Mouse (Mus musculus): ENCODE results near the gene Olfr393. TPM values are rescaled to one million over a fixed set of nuclear protein-coding genes. Genes with fewer than 3 reads are reported as not detected.

Olfr393 gene
- not detected for polyA plus RNA-seq (2017; shearing (Covaris generic))

GRCm38 (mm10) chr11:73851354-73851753 lies at the start of gene Olfr393:
Gene Olfr393 (minus strand): TSS chr11:73851454.
- ATAC-seq: no peak

- no peak for ATAC-seq
Observed at GRCm38 (mm10) chr11:73890671-73891070, 39.4 kb upstream of the Olfr393 start, which contains the start of gene Olfr394. Gene Olfr394 (minus strand): TSS chr11:73890771.

GRCm38 (mm10) chr11:73816949-73817348 lies 34.3 kb downstream of the Olfr393 start, which contains the start of gene Olfr392:
Gene Olfr392 (minus strand): TSS chr11:73817049.
- no peak for ATAC-seq

- no peak for ATAC-seq
Observed at GRCm38 (mm10) chr11:73802952-73803351, 48.3 kb downstream of the Olfr393 start, which contains the start of gene Olfr391-ps. Gene Olfr391-ps (minus strand): TSS chr11:73803052.

Other genes starting within 250 kb of the Olfr393 start
- gene Zfp735, start 162.7 kb downstream of the Olfr393 start, polyA plus RNA-seq (2017; shearing (Covaris generic)): not detected
- not detected for gene Olfr389, start 70.7 kb downstream of the Olfr393 start, polyA plus RNA-seq (2017; shearing (Covaris generic))
- not detected for gene Olfr390, start 68.5 kb downstream of the Olfr393 start, polyA plus RNA-seq (2017; shearing (Covaris generic))
- not detected for gene Olfr391-ps, start 48.4 kb downstream of the Olfr393 start, polyA plus RNA-seq (2017; shearing (Covaris generic))
- under 1 TPM in 1 of 3 experiments, not detected in 2; 0.17 TPM for gene Olfr392, start 34.4 kb downstream of the Olfr393 start, polyA plus RNA-seq (2017; shearing (Covaris generic))
- gene Olfr394, start 39.3 kb upstream of the Olfr393 start, polyA plus RNA-seq (2017; shearing (Covaris generic)): not detected
- not detected for gene Olfr395, start 57.8 kb upstream of the Olfr393 start, polyA plus RNA-seq (2017; shearing (Covaris generic))
- gene Olfr23, start 85.2 kb upstream of the Olfr393 start, polyA plus RNA-seq (2017; shearing (Covaris generic)): not detected
- not detected for gene Olfr397, start 109.4 kb upstream of the Olfr393 start, polyA plus RNA-seq (2017; shearing (Covaris generic))
- not detected for gene Olfr398, start 139.0 kb upstream of the Olfr393 start, polyA plus RNA-seq (2017; shearing (Covaris generic))
- not detected for gene Olfr139, start 205.1 kb upstream of the Olfr393 start, polyA plus RNA-seq (2017; shearing (Covaris generic))
- not detected for gene Olfr399, start 205.2 kb upstream of the Olfr393 start, polyA plus RNA-seq (2017; shearing (Covaris generic))
- not detected for gene Zfp616, start 218.5 kb upstream of the Olfr393 start, polyA plus RNA-seq (2017; shearing (Covaris generic))

Measured in inflammation-experienced regulatory T-cells, adult 6 months (primary cell).